Mouse (Mus musculus): ENCODE data around the gene Hk2. TPM values are rescaled to one million over a fixed set of nuclear protein-coding genes. Genes with fewer than 3 reads are reported as not detected.
A peak's percentile ranks its signal among the peaks of the same experiment; 100 is the strongest.

The Hk2 gene
- 100 to 1,000 TPM; 143 to 231 TPM for total RNA-seq (2021)
- long read RNA-seq, experiment 1, full-length matches to known transcripts, result 72 of 113 reads
- long read RNA-seq, experiment 1, partial matches to known transcripts, result 32 of 113 reads
- long read RNA-seq, experiment 1, other reads (novel, unspliced or antisense), result 9 of 113 reads
- long read RNA-seq, experiment 2, full-length matches to known transcripts, result 41 of 117 reads
- long read RNA-seq, experiment 2, partial matches to known transcripts, result 55 of 117 reads
- long read RNA-seq, experiment 2, other reads (novel, unspliced or antisense), result 21 of 117 reads

GRCm38 (mm10) chr6:82774321-82774764 lies at the start of gene Hk2:
TSS of gene Hk2 (minus strand) at chr6:82774454.
- DNase-seq (ENCODE audit: low spot score in 2 of 2), result peak; percentile 78 to 83

DNA sequence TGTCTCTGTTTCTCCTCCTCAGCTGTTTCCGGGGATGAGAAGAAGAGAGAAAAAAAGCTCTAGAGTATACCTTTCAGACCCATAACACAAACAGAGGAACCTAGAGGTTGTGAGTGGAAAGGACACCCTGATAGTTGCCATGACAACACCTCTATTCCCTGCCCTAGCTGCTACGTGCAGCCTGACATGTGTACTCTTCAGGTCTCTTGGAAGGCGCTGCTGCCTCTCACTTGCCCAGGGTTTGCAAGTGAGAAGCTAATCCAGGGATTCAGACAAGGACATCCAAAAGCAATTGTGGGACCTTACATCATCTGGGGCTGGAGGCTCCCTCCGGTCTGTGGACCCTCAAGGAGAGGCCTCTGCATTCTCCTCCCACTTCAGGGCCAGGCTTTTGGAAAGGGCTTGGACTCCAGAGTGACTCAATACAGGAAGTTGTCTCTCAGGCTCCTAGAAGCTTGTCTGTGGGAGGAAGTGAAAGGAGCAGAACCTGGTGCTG lies 47.6 kb upstream of the Hk2 start:
- no peak for DNase-seq (ENCODE audit: low spot score in 2 of 2)

- DNase-seq (ENCODE audit: low spot score in 2 of 2), result no peak
These were observed 46.5 kb upstream of the Hk2 start for GRCm38 (mm10) chr6:82820716-82821115.

DNA sequence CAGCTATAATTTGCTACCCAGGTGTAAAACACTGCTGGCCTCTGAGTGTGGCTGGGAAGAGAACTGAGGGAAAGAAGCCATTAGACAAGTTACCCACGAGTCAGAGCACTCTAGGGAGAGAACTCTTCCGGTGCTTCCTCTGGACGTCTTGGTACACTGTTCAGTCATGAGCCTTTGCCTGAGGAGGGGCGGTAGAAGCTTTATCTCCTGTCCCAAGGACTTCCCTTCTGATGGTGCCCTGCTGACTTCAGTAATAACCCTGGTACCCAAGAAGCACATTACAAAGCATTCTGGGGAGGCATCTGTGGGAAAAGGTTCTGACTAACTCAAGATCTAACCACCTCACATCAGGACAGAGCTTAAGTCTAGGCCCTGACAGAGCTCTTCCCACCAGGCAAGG lies 40.6 kb upstream of the Hk2 start:
- no peak for DNase-seq (ENCODE audit: low spot score in 2 of 2)

DNA sequence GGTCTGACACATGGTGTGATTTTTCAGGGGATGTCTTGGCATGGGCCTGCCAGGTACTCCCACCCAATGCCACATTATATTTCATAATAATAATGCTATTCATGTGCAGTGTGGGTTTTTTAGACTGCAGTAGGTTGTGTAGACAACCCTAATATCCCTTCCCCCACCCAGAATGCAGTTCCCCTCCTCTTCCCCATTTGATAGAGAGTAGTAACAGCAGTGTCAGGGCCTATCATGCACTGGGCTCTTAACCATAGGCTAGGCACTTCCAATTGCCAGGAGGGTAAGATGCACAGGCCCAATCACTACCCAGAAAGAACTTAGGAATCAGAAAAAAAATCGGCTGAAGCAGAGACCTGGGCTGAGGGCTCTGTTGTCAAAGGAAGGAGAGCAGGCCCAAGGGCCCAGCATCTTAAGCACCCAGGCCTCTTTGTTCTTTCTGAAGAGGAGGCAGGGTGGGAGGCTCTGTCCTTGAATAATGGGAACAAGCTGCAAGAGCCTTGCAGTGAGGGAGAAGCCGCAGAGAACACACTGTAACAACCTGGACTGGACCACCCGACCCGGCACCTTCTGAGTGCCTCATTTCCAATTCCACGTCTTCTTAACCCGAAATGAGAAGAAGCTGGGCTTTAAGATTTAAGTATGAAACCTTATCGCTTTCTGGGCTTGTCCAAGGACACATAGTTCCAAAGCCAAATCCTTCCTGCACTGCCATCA lies 33.9 kb upstream of the Hk2 start:
- peak in 1 of 2 experiments; percentile 10 for DNase-seq (ENCODE audit: low spot score in 2 of 2)

DNA sequence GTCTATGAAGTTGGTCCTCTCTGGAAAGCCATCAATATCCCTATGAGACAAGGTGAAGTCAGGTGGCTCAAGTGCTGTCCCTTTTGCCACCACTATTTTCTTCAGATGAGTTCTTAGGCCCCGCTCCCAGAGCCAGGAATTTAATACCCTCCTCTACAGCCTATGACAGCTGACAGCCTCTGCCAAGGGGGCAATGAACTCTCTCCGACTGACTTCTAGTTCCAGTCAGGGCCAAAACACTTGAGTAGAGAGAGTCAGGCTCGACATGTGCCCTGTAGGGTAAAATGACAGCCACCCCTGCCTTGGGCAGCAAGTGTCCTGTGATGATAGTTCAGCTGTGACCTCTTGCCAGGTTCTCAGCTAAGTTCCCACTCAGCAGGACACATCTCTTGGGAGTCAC lies 32.7 kb upstream of the Hk2 start:
- no peak for DNase-seq (ENCODE audit: low spot score in 2 of 2)

GRCm38 (mm10) chr6:82806503-82806902 lies 32.2 kb upstream of the Hk2 start:
- no peak for DNase-seq (ENCODE audit: low spot score in 2 of 2)

- DNase-seq (ENCODE audit: low spot score in 2 of 2), result no peak
These were observed 31.6 kb upstream of the Hk2 start for GRCm38 (mm10) chr6:82805894-82806293.

GRCm38 (mm10) chr6:82804984-82805383 lies 30.7 kb upstream of the Hk2 start:
- no peak for DNase-seq (ENCODE audit: low spot score in 2 of 2)

- no peak for DNase-seq (ENCODE audit: low spot score in 2 of 2)
These were observed 24.0 kb upstream of the Hk2 start for GRCm38 (mm10) chr6:82798202-82798737.

- no peak for DNase-seq (ENCODE audit: low spot score in 2 of 2)
These were observed 23.1 kb upstream of the Hk2 start for GRCm38 (mm10) chr6:82797300-82797839.

DNA sequence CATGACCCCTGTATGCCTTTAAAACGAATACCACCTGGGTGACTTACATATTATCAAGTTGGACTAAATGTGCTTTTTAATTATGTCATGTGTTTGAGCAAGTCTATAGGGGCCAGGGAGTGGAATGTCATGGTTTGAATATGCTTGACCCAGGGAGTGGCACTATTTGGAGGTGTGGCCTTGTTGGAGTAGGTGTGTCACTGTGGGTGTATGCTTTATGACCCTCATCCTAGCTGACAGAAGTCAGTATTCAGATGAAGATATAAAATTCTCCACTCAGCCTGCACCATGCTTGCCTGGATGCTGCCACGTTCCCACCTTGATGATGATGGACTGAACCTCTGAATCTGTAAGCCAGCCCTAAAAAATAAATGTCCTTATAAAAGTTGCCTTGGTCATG lies 16.6 kb upstream of the Hk2 start:
- no peak for DNase-seq (ENCODE audit: low spot score in 2 of 2)

GRCm38 (mm10) chr6:82783906-82784305 lies 9.7 kb upstream of the Hk2 start:
- no peak for DNase-seq (ENCODE audit: low spot score in 2 of 2)

GRCm38 (mm10) chr6:82780802-82781393 lies 6.6 kb upstream of the Hk2 start:
- DNase-seq (ENCODE audit: low spot score in 2 of 2), result no peak

GRCm38 (mm10) chr6:82780369-82780768 lies 6.1 kb upstream of the Hk2 start:
- DNase-seq (ENCODE audit: low spot score in 2 of 2), result no peak

DNA sequence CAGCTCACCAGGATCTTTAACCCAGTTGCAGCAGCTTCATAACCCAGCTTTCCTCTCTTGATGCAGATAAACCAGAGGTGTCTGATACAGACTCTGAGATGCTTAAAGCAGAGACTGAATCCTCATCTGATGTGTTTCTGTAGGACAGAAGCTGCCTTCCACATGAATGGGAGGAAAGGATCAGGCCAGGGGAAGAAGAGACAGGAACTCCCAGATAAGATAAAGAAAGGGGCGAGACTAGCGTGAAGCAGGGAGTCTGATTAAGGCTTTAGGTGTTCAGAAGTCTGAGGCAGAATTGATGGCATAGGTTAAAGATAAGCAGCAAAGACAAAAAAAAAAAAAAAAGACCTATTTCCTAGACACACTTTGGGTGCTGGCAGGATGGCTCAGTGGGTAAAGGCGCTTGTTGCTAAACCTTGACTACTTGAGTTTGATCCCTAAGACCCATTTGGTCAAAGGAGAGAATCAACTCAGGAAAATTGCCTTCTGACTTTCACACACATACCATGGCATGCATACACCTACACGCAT lies 2.9 kb upstream of the Hk2 start:
- no peak for DNase-seq (ENCODE audit: low spot score in 2 of 2)

- no peak for DNase-seq (ENCODE audit: low spot score in 2 of 2)
These were observed 1.1 kb upstream of the Hk2 start for GRCm38 (mm10) chr6:82775386-82775785.

- no peak for DNase-seq (ENCODE audit: low spot score in 2 of 2)
These were observed 758 bp downstream of the Hk2 start for GRCm38 (mm10) chr6:82773261-82774131.

DNA sequence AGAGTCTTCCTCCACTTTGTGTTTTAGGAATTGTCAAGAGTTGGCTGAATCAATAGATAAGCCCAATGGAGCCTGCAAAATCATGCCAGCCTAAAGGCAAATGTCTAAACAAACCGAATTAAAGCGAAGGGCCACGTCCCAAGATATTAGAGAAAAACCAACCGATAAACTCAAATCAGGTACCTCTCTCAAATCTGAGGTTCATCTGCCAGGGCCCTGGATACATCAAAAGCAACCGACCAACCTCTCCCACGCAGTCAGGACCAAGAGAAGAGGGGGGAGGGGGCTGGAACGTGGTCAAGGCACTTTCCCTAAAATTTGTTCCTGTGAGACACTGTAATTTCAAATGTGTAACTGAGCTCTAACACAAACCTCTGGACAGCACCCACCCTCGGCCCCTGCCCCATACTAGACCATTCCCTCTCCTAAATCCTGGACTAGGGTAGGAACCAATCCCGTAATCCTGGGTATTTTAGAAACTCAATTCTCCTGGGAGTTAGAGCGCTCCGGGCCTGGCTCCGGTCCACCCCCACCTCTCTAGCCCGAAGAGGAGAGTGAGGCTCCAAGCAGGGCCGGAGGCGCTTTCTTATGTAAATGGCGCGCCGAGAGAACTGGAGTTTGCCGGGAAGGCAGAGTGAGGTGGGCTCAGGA lies 1.7 kb downstream of the Hk2 start:
- DNase-seq (ENCODE audit: low spot score in 2 of 2), result no peak

- DNase-seq (ENCODE audit: low spot score in 2 of 2), result no peak
These were observed 2.3 kb downstream of the Hk2 start for GRCm38 (mm10) chr6:82771981-82772409.

All from adrenal gland, adult 18-20 months (tissue).